Mouse (Mus musculus): ENCODE results near the gene Itgb2l. TPM values are rescaled to one million over a fixed set of nuclear protein-coding genes. Genes with fewer than 3 reads are reported as not detected.

The Itgb2l gene
- polyA plus RNA-seq, 1 experiment from 2014 or later, result not detected

GRCm38 (mm10) chr16:96408064-96408465, 35.4 kb downstream of the Itgb2l start:
- no peak overlapping the region for H3K4me2 ChIP-seq
- ATAC-seq (ENCODE audit: low read depth), result no peak
- WGBS, result 31% methylated on average over 4 of the region's 4 CpGs
- no peaks in the 10 kb centered on the region for H3K27me3 ChIP-seq
- H3K4me3 ChIP-seq, result no peak overlapping the region
- H3K9ac ChIP-seq, result no peak overlapping the region
- H3K4me1 ChIP-seq (replicated peaks), result no peaks in the 10 kb centered on the region
- no peaks in the 10 kb centered on the region for H3K9me3 ChIP-seq
- no peaks in the 10 kb centered on the region for H3K36me3 ChIP-seq
- H3K27ac ChIP-seq (replicated peaks), result no peak overlapping the region

- no peaks in the 10 kb centered on the region for H3K4me1 ChIP-seq (replicated peaks)
- 72% methylated on average over 4 of the region's 4 CpGs for WGBS
- H3K9me3 ChIP-seq, result no peaks in the 10 kb centered on the region
- H3K36me3 ChIP-seq, result no peaks in the 10 kb centered on the region
- H3K9ac ChIP-seq, result no peak overlapping the region
- H3K4me2 ChIP-seq, result no peak overlapping the region
- no peaks in the 10 kb centered on the region for H3K27me3 ChIP-seq
- ATAC-seq (ENCODE audit: low read depth), result no peak
- no peak overlapping the region for H3K27ac ChIP-seq (replicated peaks)
- H3K4me3 ChIP-seq, result no peak overlapping the region
These were observed 37.1 kb downstream of the Itgb2l start for GRCm38 (mm10) chr16:96406312-96406711.

DNA sequence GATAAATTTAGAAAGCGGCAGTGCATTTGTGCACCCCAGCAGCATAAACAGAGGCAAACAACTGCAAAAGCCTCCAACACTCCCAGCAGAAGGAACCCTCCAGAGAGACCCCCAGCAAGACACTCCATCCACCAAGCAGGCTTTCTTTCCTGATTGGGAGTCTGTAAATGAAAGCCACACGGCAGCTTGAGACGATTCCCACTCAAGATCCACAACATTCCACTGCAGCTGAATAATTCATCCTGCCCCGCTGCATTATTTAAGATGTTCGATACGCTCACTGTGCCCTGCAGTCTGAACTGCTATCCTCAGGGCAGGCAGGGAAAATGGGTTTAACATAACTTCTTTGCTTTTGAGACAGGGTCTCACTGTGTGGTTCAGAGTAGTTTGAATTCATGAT, 41.1 kb downstream of the Itgb2l start:
- no peak for ATAC-seq (ENCODE audit: low read depth)
- Histone ChIP-seq H3K4me2 (no peak overlapping the region), H3K4me3 (no peak overlapping the region), H3K9me3 (no peaks in the 10 kb centered on the region), H3K9ac (no peak overlapping the region), H3K27me3 (no peaks in the 10 kb centered on the region), H3K27ac (replicated peaks) (no peak overlapping the region), H3K36me3 (no peaks in the 10 kb centered on the region), H3K4me1 (replicated peaks) (no peaks in the 10 kb centered on the region)
- WGBS, result 63% methylated on average over 6 of the region's 6 CpGs

- 78% methylated on average over 4 of the region's 4 CpGs for WGBS
- ATAC-seq (ENCODE audit: low read depth), result no peak
- no peak overlapping the region for H3K9ac ChIP-seq
These were observed 43.4 kb downstream of the Itgb2l start for GRCm38 (mm10) chr16:96400046-96400445.

DNA sequence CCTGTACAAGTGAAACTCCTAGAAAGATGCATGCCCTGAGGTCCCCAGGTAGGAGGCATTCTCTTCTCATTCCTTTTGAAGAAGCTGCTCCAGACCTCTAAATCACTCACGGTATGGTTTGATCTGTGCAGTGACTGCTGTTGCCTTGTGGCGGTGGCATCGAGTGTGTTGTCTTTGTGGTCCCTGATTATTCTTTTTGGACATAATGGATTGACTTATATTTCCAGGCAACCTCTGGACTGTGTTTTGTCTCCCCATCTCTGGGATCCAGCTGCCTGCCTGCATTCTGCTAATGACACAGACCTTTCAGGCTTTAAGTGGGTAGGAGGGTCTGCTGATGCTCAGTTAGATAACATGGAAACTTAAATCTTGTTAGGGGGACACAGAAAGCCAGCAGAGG, 44.6 kb downstream of the Itgb2l start:
- Histone ChIP-seq H3K4me3 (no peak overlapping the region), H3K27ac (replicated peaks) (no peak overlapping the region), H3K9ac (no peak overlapping the region), H3K9me3 (no peaks in the 10 kb centered on the region), H3K27me3 (no peaks in the 10 kb centered on the region), H3K4me1 (replicated peaks) (no peaks in the 10 kb centered on the region), H3K4me2 (no peak overlapping the region), H3K36me3 (no peaks in the 10 kb centered on the region)
- ATAC-seq (ENCODE audit: low read depth), result no peak
- WGBS, result 76% methylated on average over 3 of the region's 3 CpGs

More at GRCm38 (mm10) chr16:96400046-96400445, 43.4 kb downstream of the Itgb2l start:
- Histone ChIP-seq H3K36me3 (no peaks in the 10 kb centered on the region), H3K9me3 (no peaks in the 10 kb centered on the region), H3K4me2 (no peak overlapping the region), H3K4me3 (no peak overlapping the region), H3K27ac (replicated peaks) (no peak overlapping the region), H3K27me3 (no peaks in the 10 kb centered on the region), H3K4me1 (replicated peaks) (no peaks in the 10 kb centered on the region)

GRCm38 (mm10) chr16:96396013-96396650, 47.3 kb downstream of the Itgb2l start:
- H3K27me3 ChIP-seq, result no peaks in the 10 kb centered on the region
- 75% methylated on average over 9 of the region's 9 CpGs for WGBS
- no peak for ATAC-seq (ENCODE audit: low read depth)
- H3K9ac ChIP-seq, result no peak overlapping the region
- H3K4me1 ChIP-seq (replicated peaks), result no peaks in the 10 kb centered on the region
- H3K27ac ChIP-seq (replicated peaks), result no peak overlapping the region
- no peaks in the 10 kb centered on the region for H3K36me3 ChIP-seq
- H3K4me2 ChIP-seq, result no peak overlapping the region
- no peak overlapping the region for H3K4me3 ChIP-seq
- H3K9me3 ChIP-seq, result no peaks in the 10 kb centered on the region

GRCm38 (mm10) chr16:96395516-96395915, 47.9 kb downstream of the Itgb2l start:
- no peak overlapping the region for H3K27ac ChIP-seq (replicated peaks)
- H3K4me2 ChIP-seq, result no peak overlapping the region
- no peaks in the 10 kb centered on the region for H3K27me3 ChIP-seq
- H3K4me1 ChIP-seq (replicated peaks), result no peaks in the 10 kb centered on the region
- no peaks in the 10 kb centered on the region for H3K36me3 ChIP-seq
- 84% methylated on average over 4 of the region's 4 CpGs for WGBS
- H3K4me3 ChIP-seq, result no peak overlapping the region
- H3K9ac ChIP-seq, result no peak overlapping the region
- no peaks in the 10 kb centered on the region for H3K9me3 ChIP-seq
- ATAC-seq (ENCODE audit: low read depth), result no peak

DNA sequence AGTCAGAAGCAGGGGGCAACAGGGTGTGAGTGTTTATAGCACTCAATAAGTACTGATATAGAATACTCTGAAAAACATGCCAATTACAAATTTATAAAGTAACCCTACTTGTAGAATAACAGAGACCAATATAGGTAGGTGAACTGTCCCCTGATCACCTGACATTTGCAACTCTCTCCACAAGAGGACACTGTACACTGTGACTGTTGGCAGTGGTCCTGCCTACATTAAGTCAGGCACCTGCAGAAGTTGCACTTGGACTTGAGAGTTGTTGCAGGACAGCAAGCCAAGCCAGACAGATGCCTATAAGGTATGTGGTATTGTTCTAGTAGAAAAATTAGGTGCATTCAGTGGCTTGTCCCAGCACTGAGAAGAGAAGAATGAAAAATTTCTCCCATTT, 52.3 kb downstream of the Itgb2l start:
- no peak overlapping the region for H3K9ac ChIP-seq
- no peak overlapping the region for H3K4me3 ChIP-seq
- no peaks in the 10 kb centered on the region for H3K4me1 ChIP-seq (replicated peaks)
- no peak for ATAC-seq (ENCODE audit: low read depth)
- H3K27me3 ChIP-seq, result no peaks in the 10 kb centered on the region
- no peak overlapping the region for H3K4me2 ChIP-seq
- H3K27ac ChIP-seq (replicated peaks), result no peak overlapping the region
- no peaks in the 10 kb centered on the region for H3K9me3 ChIP-seq
- H3K36me3 ChIP-seq, result no peaks in the 10 kb centered on the region

- no peaks in the 10 kb centered on the region for H3K4me1 ChIP-seq (replicated peaks)
- H3K36me3 ChIP-seq, result no peaks in the 10 kb centered on the region
- no peaks in the 10 kb centered on the region for H3K27me3 ChIP-seq
- no peak overlapping the region for H3K4me3 ChIP-seq
- H3K9me3 ChIP-seq, result no peaks in the 10 kb centered on the region
- 85% methylated on average over 5 of the region's 5 CpGs for WGBS
- ATAC-seq (ENCODE audit: low read depth), result no peak
- no peak overlapping the region for H3K4me2 ChIP-seq
- no peak overlapping the region for H3K9ac ChIP-seq
- no peak overlapping the region for H3K27ac ChIP-seq (replicated peaks)
These were observed 54.9 kb downstream of the Itgb2l start for GRCm38 (mm10) chr16:96388481-96388880.

DNA sequence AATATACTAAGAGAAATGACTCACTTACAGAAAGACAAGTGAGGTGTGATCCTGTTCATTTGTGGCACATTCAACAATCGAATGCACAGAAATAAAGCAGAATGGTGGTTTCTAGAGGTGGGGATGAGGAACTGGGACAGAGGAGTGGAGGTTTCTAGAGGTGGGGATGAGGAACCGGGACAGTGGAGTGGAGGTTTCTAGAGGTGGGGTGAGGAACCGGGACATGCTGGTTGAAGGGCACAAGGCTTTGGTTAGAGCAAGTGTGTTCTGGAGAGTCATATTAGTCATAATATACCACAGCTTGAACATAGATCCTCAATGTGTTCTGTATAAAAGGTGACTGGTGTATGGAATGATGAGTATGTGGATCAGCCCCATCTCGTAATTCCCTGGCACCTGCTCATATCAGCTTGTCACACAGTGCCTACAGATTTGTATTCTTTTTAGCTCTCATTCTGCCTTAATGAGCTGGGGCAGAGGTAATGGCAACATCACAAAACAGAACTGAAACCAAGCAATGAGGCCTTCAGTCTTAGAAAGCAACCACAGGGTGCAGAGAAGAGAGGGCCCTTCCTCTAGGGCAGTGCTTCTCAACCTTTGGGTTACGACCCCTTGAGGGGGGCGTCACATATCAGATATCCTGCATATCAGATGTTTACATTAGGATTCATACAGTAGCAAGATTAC, 55.6 kb downstream of the Itgb2l start:
- 91% methylated on average over 6 of the region's 6 CpGs for WGBS
- no peaks in the 10 kb centered on the region for H3K27me3 ChIP-seq
- no peaks in the 10 kb centered on the region for H3K4me1 ChIP-seq (replicated peaks)
- H3K9ac ChIP-seq, result no peak overlapping the region
- no peak overlapping the region for H3K27ac ChIP-seq (replicated peaks)
- H3K4me3 ChIP-seq, result no peak overlapping the region
- H3K36me3 ChIP-seq, result no peaks in the 10 kb centered on the region
- ATAC-seq (ENCODE audit: low read depth), result no peak
- no peaks in the 10 kb centered on the region for H3K9me3 ChIP-seq
- H3K4me2 ChIP-seq, result no peak overlapping the region

- no peak overlapping the region for H3K4me2 ChIP-seq
- H3K27ac ChIP-seq (replicated peaks), result no peak overlapping the region
- ATAC-seq (ENCODE audit: low read depth), result no peak
- H3K36me3 ChIP-seq, result no peaks in the 10 kb centered on the region
- no peaks in the 10 kb centered on the region for H3K4me1 ChIP-seq (replicated peaks)
- H3K9ac ChIP-seq, result no peak overlapping the region
- H3K27me3 ChIP-seq, result no peaks in the 10 kb centered on the region
- no peaks in the 10 kb centered on the region for H3K9me3 ChIP-seq
- H3K4me3 ChIP-seq, result no peak overlapping the region
These were observed 58.7 kb downstream of the Itgb2l start for GRCm38 (mm10) chr16:96384741-96385140.

DNA sequence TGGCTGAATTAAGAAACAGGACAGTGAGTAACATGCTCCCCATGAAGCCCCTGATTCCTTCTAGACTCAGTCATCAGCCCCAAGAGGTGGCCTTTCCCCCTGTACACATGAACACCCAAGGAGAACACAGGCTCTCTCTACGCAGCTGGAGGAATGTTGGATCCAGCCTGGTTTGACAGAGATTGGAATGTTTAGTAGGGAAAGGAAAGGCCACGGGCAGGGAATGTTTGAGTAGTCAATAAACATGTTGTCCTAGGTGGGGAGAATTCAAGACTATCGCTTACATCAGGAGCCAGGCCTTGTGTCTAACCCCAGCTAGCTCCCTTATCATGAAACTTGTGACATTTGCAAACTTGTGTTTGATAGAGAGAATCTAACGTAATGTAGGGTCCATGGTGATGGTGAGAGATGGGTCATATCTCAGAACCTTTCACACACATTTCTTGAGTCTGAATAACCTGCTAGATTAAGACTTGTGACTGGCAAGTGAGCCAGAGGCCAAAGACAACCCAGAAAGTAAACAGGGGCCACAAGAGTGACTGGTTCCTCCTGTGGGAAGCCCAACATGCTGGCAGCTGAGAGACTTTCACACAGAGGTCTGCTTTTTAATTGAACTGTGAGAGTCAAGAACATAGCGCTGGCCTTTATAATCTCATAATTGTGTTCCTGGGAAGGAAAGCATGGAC, 60.8 kb downstream of the Itgb2l start:
- H3K4me2 ChIP-seq, result no peak overlapping the region
- no peak overlapping the region for H3K27ac ChIP-seq (replicated peaks)
- H3K9me3 ChIP-seq, result no peaks in the 10 kb centered on the region
- no peak overlapping the region for H3K4me3 ChIP-seq
- H3K4me1 ChIP-seq (replicated peaks), result no peaks in the 10 kb centered on the region
- WGBS, result 81% methylated on average over 5 of the region's 5 CpGs
- H3K27me3 ChIP-seq, result no peaks in the 10 kb centered on the region
- H3K36me3 ChIP-seq, result no peaks in the 10 kb centered on the region
- ATAC-seq (ENCODE audit: low read depth), result no peak
- H3K9ac ChIP-seq, result no peak overlapping the region

Data from neural tube, embryonic 13.5 days (tissue).